Mouse (Mus musculus) right cerebral cortex, postnatal 36 days (tissue): ENCODE measurements around the gene Gm38392.

ENCODE experiments used
- DNase-seq, 2 experiments: peaks; one replicate each; pipeline ENCODE4 v3.0.0; 2022; ENCODE audit warnings: low spot score in 2 of 2, mixed read lengths in 1 of 2

Gene Gm38392

DNA sequence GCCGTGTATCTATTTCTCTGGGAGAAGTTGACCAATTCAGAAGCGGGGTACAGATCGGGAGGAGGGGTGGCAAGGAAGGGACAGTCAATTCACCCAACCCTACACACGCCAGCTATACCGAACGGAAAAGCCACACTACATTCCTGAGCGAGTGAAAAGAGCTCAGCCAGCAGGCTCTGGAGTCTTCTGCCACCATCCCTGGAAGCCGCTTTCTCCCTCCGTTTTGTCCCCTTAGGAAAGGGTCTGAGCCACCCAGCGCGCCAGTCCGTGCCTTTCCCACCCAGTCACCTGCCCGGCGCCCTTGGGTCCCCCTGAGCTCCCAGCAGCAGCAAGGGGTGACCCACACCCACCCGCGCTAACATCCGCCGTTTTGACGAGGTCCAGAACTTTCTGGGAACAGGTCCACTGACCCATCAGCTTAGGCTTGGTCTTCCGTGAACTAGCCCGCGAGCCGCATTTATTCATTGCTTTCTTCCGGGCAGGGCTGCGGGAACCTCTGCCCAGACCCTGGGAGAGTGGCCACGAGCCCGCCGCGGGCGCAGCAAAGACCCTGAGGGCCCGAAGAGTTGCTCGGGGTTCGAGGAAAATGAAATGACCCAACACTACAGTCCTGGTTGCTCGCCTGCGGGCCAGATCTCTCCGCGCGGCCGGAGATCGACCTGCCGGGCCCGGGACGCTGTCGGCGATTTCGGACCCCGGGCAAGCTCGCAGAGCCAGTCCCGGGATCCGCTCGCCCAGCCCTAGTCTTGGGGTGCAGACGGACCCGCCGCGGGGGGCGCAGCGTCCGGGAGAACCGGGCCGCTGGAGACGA lies 86.6 kb downstream of the Gm38392 start:
- DNase-seq, result no peak

- no peak for DNase-seq
These were observed 87.4 kb downstream of the Gm38392 start for GRCm38 (mm10) chr3:88199541-88200110.

DNA sequence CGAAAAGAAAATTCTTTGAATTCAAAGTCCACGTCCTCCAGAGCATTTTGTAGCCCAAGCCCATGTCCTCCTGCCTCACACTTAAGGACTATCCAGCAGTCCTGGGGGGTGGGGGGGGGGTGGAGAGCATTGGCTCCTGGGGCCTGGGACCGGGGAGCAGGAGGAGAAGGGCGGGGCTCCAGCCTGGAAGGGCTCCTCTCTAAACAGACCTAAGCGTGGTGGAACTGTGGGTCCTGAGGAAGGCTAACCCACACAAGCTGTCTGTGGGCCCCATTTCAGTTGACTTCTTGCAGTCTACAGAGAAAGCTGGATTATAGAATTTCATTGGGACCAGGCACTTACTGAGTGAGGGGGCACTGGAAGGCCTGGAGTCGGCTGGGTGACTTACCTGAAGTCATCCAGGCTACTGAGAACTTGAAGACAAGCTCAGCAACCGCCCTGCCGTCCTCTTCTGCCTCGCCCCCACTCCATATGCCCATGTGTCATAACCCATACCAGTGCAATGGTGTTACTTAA lies 88.4 kb downstream of the Gm38392 start:
- DNase-seq, result no peak

DNA sequence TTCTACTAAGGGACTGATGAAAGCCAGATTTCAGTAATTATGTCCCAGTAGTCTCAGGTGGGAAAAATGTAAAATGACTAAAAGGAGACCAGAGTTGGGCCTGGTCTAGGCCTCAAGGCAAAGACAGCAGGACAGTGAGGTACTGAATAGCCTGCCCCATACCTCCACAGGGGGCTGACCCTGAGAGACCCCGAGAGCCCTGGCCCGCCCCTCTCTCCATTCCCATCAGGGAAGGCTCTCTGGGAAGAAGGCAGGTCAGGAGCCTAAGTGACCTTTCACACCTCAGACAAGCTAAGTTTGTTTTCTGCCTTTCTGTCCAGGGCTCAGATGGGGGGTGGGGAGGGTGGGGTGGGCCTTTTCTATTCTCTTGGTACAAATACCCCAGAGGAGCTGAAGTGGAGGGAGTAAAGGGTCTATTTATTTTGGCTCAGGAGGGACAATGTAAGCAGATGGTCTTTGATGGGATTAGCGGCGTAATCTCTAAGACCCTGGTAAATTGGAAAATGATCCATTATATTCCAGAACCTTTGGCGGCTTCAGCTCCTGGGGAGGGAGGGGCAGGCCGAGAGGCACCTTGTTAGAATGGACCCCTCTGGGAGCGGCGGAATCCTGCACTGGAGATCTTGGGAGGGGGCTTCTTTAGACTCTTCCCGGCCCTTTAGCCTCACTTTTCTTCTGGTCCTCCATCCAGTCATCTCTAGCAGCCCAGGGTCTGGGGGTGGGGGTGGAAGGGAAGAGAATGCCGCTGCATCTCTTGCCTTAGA lies 89.1 kb downstream of the Gm38392 start:
- DNase-seq, result no peak
